Mouse (Mus musculus): Measurements from ENCODE around the gene Egfl8. TPM values are rescaled to one million over a fixed set of nuclear protein-coding genes. Genes with fewer than 3 reads are reported as not detected.

Egfl8 gene
- total RNA-seq, 2 experiments from 2014 or later, result 2.7 to 3.3 TPM

- intact Hi-C loops (cut with DNase I), result loop anchor here (5.0 kb wide), 2 partner anchors 33 to 267 kb away; partner anchors contain the start of genes Ager, C2 and Ehmt2
- DNase-seq (ENCODE audit: low spot score in 2 of 2), result no peak
Observed at GRCm38 (mm10) chr17:34629796-34630603, 14.2 kb upstream of the Egfl8 start.

GRCm38 (mm10) chr17:34629221-34629751, 13.5 kb upstream of the Egfl8 start, which contains the start of gene Prrt1:
Gene Prrt1, plus strand, starts transcription at chr17:34629533.
- intact Hi-C loops (cut with DNase I), result loop anchor here (5.0 kb wide), 1 partner anchor 268 kb away; the partner anchor contains the start of genes C2 and Ehmt2
- DNase-seq (ENCODE audit: low spot score in 2 of 2), result peak; percentile 64 to 68

GRCm38 (mm10) chr17:34628644-34628967, 12.8 kb upstream of the Egfl8 start:
- DNase-seq (ENCODE audit: low spot score in 2 of 2), result no peak
- intact Hi-C loops (cut with DNase I), result loop anchor here (5.0 kb wide), 1 partner anchor 269 kb away; the partner anchor contains the start of genes C2 and Ehmt2

GRCm38 (mm10) chr17:34627943-34628643, 12.3 kb upstream of the Egfl8 start, which contains the start of gene Ppt2:
Gene Ppt2, minus strand, starts transcription at chr17:34628510.
- intact Hi-C loops (cut with DNase I), result loop anchor here (5.0 kb wide), 1 partner anchor 269 kb away; the partner anchor contains the start of genes C2 and Ehmt2
- no peak for DNase-seq (ENCODE audit: low spot score in 2 of 2)

GRCm38 (mm10) chr17:34627093-34627942, 11.5 kb upstream of the Egfl8 start:
- intact Hi-C loops (cut with DNase I), result loop anchor here (5.0 kb wide), 1 partner anchor 270 kb away; the partner anchor contains the start of genes C2 and Ehmt2
- peak; percentile 85 to 86 for DNase-seq (ENCODE audit: low spot score in 2 of 2)

- DNase-seq (ENCODE audit: low spot score in 2 of 2), result no peak
Observed at GRCm38 (mm10) chr17:34626773-34627092, 11.0 kb upstream of the Egfl8 start.

GRCm38 (mm10) chr17:34626062-34626772, 10.4 kb upstream of the Egfl8 start:
- intact Hi-C loops (cut with DNase I), result loop anchor here (5.0 kb wide), 1 partner anchor 271 kb away; the partner anchor contains the start of genes C2 and Ehmt2
- DNase-seq (ENCODE audit: low spot score in 2 of 2), result no peak

More at GRCm38 (mm10) chr17:34626773-34627092, 11.0 kb upstream of the Egfl8 start:
- intact Hi-C loops (cut with DNase I), result loop anchor here (5.0 kb wide), 1 partner anchor 271 kb away; the partner anchor contains the start of genes C2 and Ehmt2

GRCm38 (mm10) chr17:34624981-34625380, 9.2 kb upstream of the Egfl8 start:
- intact Hi-C loops (cut with DNase I), result loop anchor here (5.0 kb wide), 1 partner anchor 272 kb away; the partner anchor contains the start of genes C2 and Ehmt2
- no peak for DNase-seq (ENCODE audit: low spot score in 2 of 2)

GRCm38 (mm10) chr17:34623161-34623560, 7.4 kb upstream of the Egfl8 start:
- intact Hi-C loops (cut with DNase I), result no loop called here

GRCm38 (mm10) chr17:34621006-34621405, 5.2 kb upstream of the Egfl8 start:
- intact Hi-C loops (cut with DNase I), result no loop called here
- no peak for DNase-seq (ENCODE audit: low spot score in 2 of 2)

More at GRCm38 (mm10) chr17:34623161-34623560, 7.4 kb upstream of the Egfl8 start:
- no peak for DNase-seq (ENCODE audit: low spot score in 2 of 2)

GRCm38 (mm10) chr17:34618999-34619398, 3.2 kb upstream of the Egfl8 start:
- intact Hi-C loops (cut with DNase I), result no loop called here
- no peak for DNase-seq (ENCODE audit: low spot score in 2 of 2)

- intact Hi-C loops (cut with DNase I), result no loop called here
Observed at GRCm38 (mm10) chr17:34613830-34614229, 1.9 kb downstream of the Egfl8 start.

GRCm38 (mm10) chr17:34613054-34613645, 2.6 kb downstream of the Egfl8 start:
- no peak for DNase-seq (ENCODE audit: low spot score in 2 of 2)
- intact Hi-C loops (cut with DNase I), result no loop called here

More at GRCm38 (mm10) chr17:34613830-34614229, 1.9 kb downstream of the Egfl8 start:
- no peak for DNase-seq (ENCODE audit: low spot score in 2 of 2)

- no peak for DNase-seq (ENCODE audit: low spot score in 2 of 2)
- intact Hi-C loops (cut with DNase I), result no loop called here
Observed at GRCm38 (mm10) chr17:34611050-34611449, 4.7 kb downstream of the Egfl8 start.

GRCm38 (mm10) chr17:34607997-34608396, 7.8 kb downstream of the Egfl8 start:
- no peak for DNase-seq (ENCODE audit: low spot score in 2 of 2)
- intact Hi-C loops (cut with DNase I), result no loop called here

GRCm38 (mm10) chr17:34606186-34607039, 9.4 kb downstream of the Egfl8 start:
- no peak for DNase-seq (ENCODE audit: low spot score in 2 of 2)
- intact Hi-C loops (cut with DNase I), result no loop called here

- DNase-seq (ENCODE audit: low spot score in 2 of 2), result peak; percentile 97 to 99
- intact Hi-C loops (cut with DNase I), result loop anchor here (2.0 kb wide), 1 partner anchor 19 kb away; no protein-coding TSS in a partner anchor
Observed at GRCm38 (mm10) chr17:34605609-34606008, 10.2 kb downstream of the Egfl8 start.

All from left cerebral cortex, postnatal 36 days (tissue).